Mouse (Mus musculus) thymus, adult 18-20 months (tissue): ENCODE results near the gene Treml1.
"Not testable (repeated sequence)": the region's sequence is repeated elsewhere in the genome, so short reads cannot be mapped to it uniquely, and the experiment has no call there.

ENCODE experiments used
- DNase-seq, 2 experiments: peaks; one replicate each; pipeline ENCODE4 v3.0.0; 2022; ENCODE audit warnings: mixed read lengths in 2 of 2

Gene Treml1

GRCm38 (mm10) chr17:48359616-48360015 is at the start of gene Treml1:
Gene Treml1, plus strand, starts transcription at chr17:48359916.
- DNase-seq: no peak

- DNase-seq: no peak
These were observed 47.6 kb upstream of the Treml1 start for GRCm38 (mm10) chr17:48312124-48312523.

- not testable (repeated sequence) for DNase-seq
These were observed 43.7 kb upstream of the Treml1 start, which contains the start of gene B430306N03Rik for GRCm38 (mm10) chr17:48315905-48316579. Gene B430306N03Rik, plus strand, starts transcription at chr17:48316141.

- DNase-seq: no peak
These were observed 41.0 kb upstream of the Treml1 start for GRCm38 (mm10) chr17:48318686-48319085.

- DNase-seq: no peak
These were observed 38.4 kb upstream of the Treml1 start for GRCm38 (mm10) chr17:48321279-48321678.

GRCm38 (mm10) chr17:48323236-48323635 is 36.5 kb upstream of the Treml1 start:
- DNase-seq: no peak

GRCm38 (mm10) chr17:48324258-48324657 is 35.5 kb upstream of the Treml1 start:
- no peak for DNase-seq

- DNase-seq: no peak
These were observed 34.6 kb upstream of the Treml1 start for GRCm38 (mm10) chr17:48325093-48325492.

GRCm38 (mm10) chr17:48325638-48326037 is 34.1 kb upstream of the Treml1 start:
- DNase-seq: no peak

GRCm38 (mm10) chr17:48326656-48327055 is 33.1 kb upstream of the Treml1 start:
- no peak for DNase-seq

GRCm38 (mm10) chr17:48332524-48332923 is 27.2 kb upstream of the Treml1 start:
- DNase-seq: no peak

GRCm38 (mm10) chr17:48334186-48334585 is 25.5 kb upstream of the Treml1 start:
- DNase-seq: no peak

GRCm38 (mm10) chr17:48336857-48337256 is 22.9 kb upstream of the Treml1 start:
- peak; percentile 48 to 55 for DNase-seq

GRCm38 (mm10) chr17:48340267-48340666 is 19.4 kb upstream of the Treml1 start:
- DNase-seq: no peak

GRCm38 (mm10) chr17:48341947-48342346 is 17.8 kb upstream of the Treml1 start:
- no peak for DNase-seq

GRCm38 (mm10) chr17:48343065-48343464 is 16.7 kb upstream of the Treml1 start:
- no peak for DNase-seq

- DNase-seq: no peak
These were observed 13.9 kb upstream of the Treml1 start for GRCm38 (mm10) chr17:48345824-48346223.

- DNase-seq: no peak
These were observed 13.5 kb upstream of the Treml1 start, which contains the start of gene Trem2 for GRCm38 (mm10) chr17:48346231-48346630. Gene Trem2, plus strand, starts transcription at chr17:48346401.

- no peak for DNase-seq
These were observed 12.9 kb upstream of the Treml1 start for GRCm38 (mm10) chr17:48346834-48347233.

GRCm38 (mm10) chr17:48347287-48347686 is 12.4 kb upstream of the Treml1 start:
- DNase-seq: no peak

- no peak for DNase-seq
These were observed 9.0 kb upstream of the Treml1 start for GRCm38 (mm10) chr17:48350681-48351193.

GRCm38 (mm10) chr17:48352976-48353375 is 6.7 kb upstream of the Treml1 start:
- not testable (repeated sequence) for DNase-seq

GRCm38 (mm10) chr17:48355822-48356221 is 3.9 kb upstream of the Treml1 start:
- no peak for DNase-seq

- DNase-seq: no peak
These were observed 1.8 kb upstream of the Treml1 start for GRCm38 (mm10) chr17:48357892-48358291.

GRCm38 (mm10) chr17:48360462-48360861 is 746 bp downstream of the Treml1 start:
- DNase-seq: no peak
